Comparison of ENCODE assay signal across 23 mouse cellular contexts in genomic region chr11:69080102-69080854, GRCm38 (mm10). TPM values are rescaled to one million over a fixed set of nuclear protein-coding genes. Genes with fewer than 3 reads are reported as not detected.
DNase-seq lines count a peak whose midpoint lies in the region; ATAC-seq and TF ChIP-seq lines count a peak whose summit lies in the region.
"Had no signal": no experiment of that assay in that cellular context is flagged by ENCODE, and none has a peak within 500 bp of the region (broad histone marks: within the 10 kb centered on the region; RNA-seq: fewer than 3 reads in every experiment).

No protein-coding gene starts in this region.

- 0 out of 2 replicates have a peak, but pooled peaks have one; percentile 17 for ATAC-seq in heart, embryonic 14.5 days (ENCODE audit: insufficient number of reproducible peaks, insufficient read depth, low FRiP score, low read depth)
- peak; percentile 80 for ATAC-seq in liver, postnatal 0 days
- ATAC-seq in liver, embryonic 12.5 days: no peak
- ATAC-seq in intestine, embryonic 16.5 days: peak; percentile 83
- ATAC-seq: forebrain, embryonic 16.5 days; inflammation-experienced regulatory T-cells, adult 6 months had no signal

- DNase-seq in adrenal gland, postnatal 10 days: peak; percentile 4
- DNase-seq in adrenal gland, postnatal 25 days: no peak
- DNase-seq in heart, postnatal 14 days: no peak
- DNase-seq in liver, postnatal 0 days: peak; percentile 25
- no peak for DNase-seq in forebrain, embryonic 10.5 days (ENCODE audit: extremely low spot score, low spot score)
- DNase-seq: cerebellum, adult 11 months; embryo, embryonic 11 days; gastrocnemius, postnatal 14 days; heart, adult 2 months; heart, postnatal 36 days; layer of hippocampus, postnatal 36 days; liver, embryonic 13.5 days; thymus, adult 2 months; thymus, postnatal 4 days had no signal

- TF ChIP-seq CTCF in liver, postnatal 0 days (IDR thresholded peaks at IDR 0.05; ENCODE audit: low read depth): no peak

- WGBS in heart, embryonic 14.5 days: 73% methylated on average over 15 of the region's 15 CpGs
- 66% methylated on average over 15 of the region's 15 CpGs for WGBS in liver, postnatal 0 days (ENCODE audit: insufficient replicate concordance)
- 69% methylated on average over 15 of the region's 15 CpGs for WGBS in liver, embryonic 12.5 days (ENCODE audit: insufficient replicate concordance)
- 75% methylated on average over 15 of the region's 15 CpGs for WGBS in intestine, embryonic 16.5 days
- WGBS in forebrain, embryonic 10.5 days: 87% methylated on average over 15 of the region's 15 CpGs

- H3K4me1 ChIP-seq in heart, embryonic 14.5 days (ENCODE audit: control insufficient read depth in 2 of 2, insufficient read depth in 2 of 2, low read length in 2 of 2): no peaks in the 10 kb centered on the region; a peak in 1 of 4 replicates
- H3K4me1 ChIP-seq in liver, postnatal 0 days (ENCODE audit: insufficient read depth): peaks cover 6% of the 10 kb centered on the region; the same call in 1 of the 2 replicates
- peaks cover 18% of the 10 kb centered on the region; the same call in 1 of the 2 replicates for H3K4me1 ChIP-seq in liver, embryonic 12.5 days
- H3K4me1 ChIP-seq in intestine, embryonic 16.5 days (ENCODE audit: control insufficient read depth, insufficient read depth, low read length): no peaks in the 10 kb centered on the region
- peaks cover 6% of the 10 kb centered on the region for H3K4me1 ChIP-seq in forebrain, embryonic 10.5 days
- H3K4me1 ChIP-seq: heart, embryonic 13.5 days; midbrain, embryonic 10.5 days had no signal

- H3K36me3 ChIP-seq in heart, embryonic 14.5 days (ENCODE audit: control insufficient read depth, insufficient read depth, low read length): no peaks in the 10 kb centered on the region
- H3K36me3 ChIP-seq in liver, postnatal 0 days (replicated peaks; ENCODE audit: insufficient read depth, low read length): no peaks in the 10 kb centered on the region
- H3K36me3 ChIP-seq in liver, embryonic 12.5 days: no peaks in the 10 kb centered on the region
- no peaks in the 10 kb centered on the region for H3K36me3 ChIP-seq in intestine, embryonic 16.5 days (ENCODE audit: control insufficient read depth, insufficient read depth, low read length)
- no peaks in the 10 kb centered on the region for H3K36me3 ChIP-seq in forebrain, embryonic 10.5 days (replicated peaks)
- H3K36me3 ChIP-seq: embryonic facial prominence, embryonic 15.5 days; heart, embryonic 13.5 days; liver, embryonic 13.5 days; midbrain, embryonic 10.5 days had no signal

- no peak overlapping the region for H3K4me3 ChIP-seq in heart, embryonic 14.5 days (ENCODE audit: control insufficient read depth in 1 of 2, insufficient read depth in 1 of 2, low read depth in 1 of 2, low read length in 2 of 2)
- no peak overlapping the region for H3K4me3 ChIP-seq in liver, postnatal 0 days (ENCODE audit: low read depth, low read length)
- H3K4me3 ChIP-seq in liver, embryonic 12.5 days: no peak overlapping the region
- H3K4me3 ChIP-seq in intestine, embryonic 16.5 days (ENCODE audit: low read length): no peak overlapping the region
- H3K4me3 ChIP-seq in forebrain, embryonic 10.5 days: no peak overlapping the region
- H3K4me3 ChIP-seq: embryonic facial prominence, embryonic 15.5 days; heart, adult 2 months; heart, embryonic 13.5 days; liver, embryonic 13.5 days; midbrain, embryonic 10.5 days had no signal

- no peak for TF ChIP-seq EP300 in liver, postnatal 0 days (IDR thresholded peaks at IDR 0.05; ENCODE audit: low read depth)

- no peaks in the 10 kb centered on the region for H3K27me3 ChIP-seq in heart, embryonic 14.5 days (ENCODE audit: control insufficient read depth, insufficient read depth, low read length)
- no peaks in the 10 kb centered on the region for H3K27me3 ChIP-seq in liver, postnatal 0 days (ENCODE audit: insufficient read depth, low read length)
- H3K27me3 ChIP-seq in liver, embryonic 12.5 days (replicated peaks): no peaks in the 10 kb centered on the region
- no peaks in the 10 kb centered on the region for H3K27me3 ChIP-seq in intestine, embryonic 16.5 days (replicated peaks; ENCODE audit: control insufficient read depth, insufficient read depth, low read length)
- H3K27me3 ChIP-seq in forebrain, embryonic 10.5 days (ENCODE audit: poor library complexity, severe bottlenecking): no peaks in the 10 kb centered on the region
- H3K27me3 ChIP-seq: embryonic facial prominence, embryonic 15.5 days; heart, embryonic 13.5 days; liver, embryonic 13.5 days had no signal

- no peak overlapping the region for H3K9ac ChIP-seq in heart, embryonic 14.5 days (ENCODE audit: low read length)
- H3K9ac ChIP-seq in liver, postnatal 0 days (replicated peaks): no peak overlapping the region
- no peak overlapping the region for H3K9ac ChIP-seq in liver, embryonic 12.5 days
- no peak overlapping the region for H3K9ac ChIP-seq in intestine, embryonic 16.5 days (ENCODE audit: low read depth, low read length)
- H3K9ac ChIP-seq: embryonic facial prominence, embryonic 15.5 days; heart, embryonic 13.5 days; hindbrain, embryonic 14.5 days; liver, embryonic 13.5 days had no signal

- intact Hi-C loops in heart, postnatal 14 days (cut with DNase I): no loop called here

- H3K9me3 ChIP-seq in heart, embryonic 14.5 days (ENCODE audit: control insufficient read depth, low read length): no peaks in the 10 kb centered on the region
- H3K9me3 ChIP-seq in liver, postnatal 0 days (ENCODE audit: low read length): no peaks in the 10 kb centered on the region
- no peaks in the 10 kb centered on the region for H3K9me3 ChIP-seq in liver, embryonic 12.5 days (replicated peaks)
- no peaks in the 10 kb centered on the region for H3K9me3 ChIP-seq in intestine, embryonic 16.5 days (ENCODE audit: control insufficient read depth, low read length)
- H3K9me3 ChIP-seq in forebrain, embryonic 10.5 days: no peaks in the 10 kb centered on the region
- H3K9me3 ChIP-seq: embryonic facial prominence, embryonic 15.5 days; heart, embryonic 13.5 days; liver, embryonic 13.5 days; midbrain, embryonic 10.5 days had no signal

- H3K27ac ChIP-seq in heart, embryonic 14.5 days (replicated peaks in 1 of 2; ENCODE audit: control insufficient read depth in 1 of 2, insufficient read depth in 1 of 2, low read depth in 2 of 2, low read length in 2 of 2): no peak overlapping the region
- 0 out of 2 replicates have a peak overlapping the region, but pooled peaks have one; percentile 34 for H3K27ac ChIP-seq in liver, postnatal 0 days (ENCODE audit: low read depth)
- no peak overlapping the region for H3K27ac ChIP-seq in liver, embryonic 12.5 days
- H3K27ac ChIP-seq in intestine, embryonic 16.5 days (ENCODE audit: low read length): peak overlapping the region; percentile 14; the same call in 1 of the 2 replicates
- H3K27ac ChIP-seq in forebrain, embryonic 10.5 days: no peak overlapping the region
- H3K27ac ChIP-seq: embryonic facial prominence, embryonic 15.5 days; heart, adult 2 months; heart, embryonic 13.5 days; hindbrain, embryonic 14.5 days; liver, embryonic 13.5 days; midbrain, embryonic 10.5 days had no signal

- no peak overlapping the region for H3K4me2 ChIP-seq in heart, embryonic 14.5 days (ENCODE audit: low read length)
- no peak overlapping the region for H3K4me2 ChIP-seq in liver, postnatal 0 days (ENCODE audit: low read depth, low read length)
- no peak overlapping the region for H3K4me2 ChIP-seq in liver, embryonic 12.5 days
- H3K4me2 ChIP-seq in intestine, embryonic 16.5 days (ENCODE audit: low read depth, low read length): no peak overlapping the region
- H3K4me2 ChIP-seq: embryonic facial prominence, embryonic 15.5 days; heart, embryonic 13.5 days; hindbrain, embryonic 14.5 days; liver, embryonic 13.5 days had no signal

RNA-seq across cellular contexts. Expression of gene Vamp2, which starts 8.0 kb away (rescaled TPM):
- 100 to 1,000 TPM; 104 to 143 TPM for total RNA-seq in adrenal gland, postnatal 10 days (2021)
- 143 and 163 TPM in 2 replicates for total RNA-seq in adrenal gland, postnatal 25 days (2021)
- polyA plus RNA-seq in heart, embryonic 14.5 days (2014; fragmentation: Nextera tagmentation; extraction: Ambion mirVana): 81.5 and 93.9 TPM in 2 replicates
- total RNA-seq in heart, postnatal 14 days (2021): 10 to 100 TPM; 68.8 to 72.6 TPM
- 13.6 and 14.2 TPM in 2 replicates for polyA plus RNA-seq in liver, postnatal 0 days (2015; fragmentation: Nextera tagmentation; extraction: Ambion mirVana)
- 26.3 and 27.5 TPM in 2 replicates for polyA plus RNA-seq in liver, embryonic 12.5 days (2016; fragmentation: Nextera tagmentation; extraction: Ambion mirVana)
- polyA plus RNA-seq in intestine, embryonic 16.5 days (2015; fragmentation: Nextera tagmentation; extraction: Ambion mirVana): 65.8 TPM in 2 replicates
- polyA plus RNA-seq in forebrain, embryonic 10.5 days (2016; fragmentation: Nextera tagmentation; extraction: Ambion mirVana): 51.3 and 57.6 TPM in 2 replicates

RNA-seq across cellular contexts. Expression of gene Tmem107, which starts 9.7 kb away (rescaled TPM):
- 10 to 100 TPM; 13.2 to 13.8 TPM for total RNA-seq in adrenal gland, postnatal 10 days (2021)
- 18.3 and 21.8 TPM in 2 replicates for total RNA-seq in adrenal gland, postnatal 25 days (2021)
- polyA plus RNA-seq in heart, embryonic 14.5 days (2014; fragmentation: Nextera tagmentation; extraction: Ambion mirVana): 33.5 and 34.4 TPM in 2 replicates
- 1 to 10 TPM; 5.2 to 5.4 TPM for total RNA-seq in heart, postnatal 14 days (2021)
- 12.5 and 13.0 TPM in 2 replicates for polyA plus RNA-seq in liver, postnatal 0 days (2015; fragmentation: Nextera tagmentation; extraction: Ambion mirVana)
- 32.0 and 34.8 TPM in 2 replicates for polyA plus RNA-seq in liver, embryonic 12.5 days (2016; fragmentation: Nextera tagmentation; extraction: Ambion mirVana)
- 38.6 and 44.8 TPM in 2 replicates for polyA plus RNA-seq in intestine, embryonic 16.5 days (2015; fragmentation: Nextera tagmentation; extraction: Ambion mirVana)
- 60.8 and 61.0 TPM in 2 replicates for polyA plus RNA-seq in forebrain, embryonic 10.5 days (2016; fragmentation: Nextera tagmentation; extraction: Ambion mirVana)

RNA-seq across cellular contexts. Expression of gene Per1, which starts 14.7 kb away (rescaled TPM):
- 100 to 1,000 TPM in 1 of 2 experiments, 10 to 100 TPM in 1; 63.1 to 157 TPM for total RNA-seq in adrenal gland, postnatal 10 days (2021)
- total RNA-seq in adrenal gland, postnatal 25 days (2021): 66.5 and 84.7 TPM in 2 replicates
- polyA plus RNA-seq in heart, embryonic 14.5 days (2014; fragmentation: Nextera tagmentation; extraction: Ambion mirVana): 16.0 and 17.8 TPM in 2 replicates
- total RNA-seq in heart, postnatal 14 days (2021): 100 to 1,000 TPM; 100 to 103 TPM
- 3.0 and 8.2 TPM in 2 replicates for polyA plus RNA-seq in liver, postnatal 0 days (2015; fragmentation: Nextera tagmentation; extraction: Ambion mirVana)
- 2.5 and 4.0 TPM in 2 replicates for polyA plus RNA-seq in liver, embryonic 12.5 days (2016; fragmentation: Nextera tagmentation; extraction: Ambion mirVana)
- 13.6 and 13.7 TPM in 2 replicates for polyA plus RNA-seq in intestine, embryonic 16.5 days (2015; fragmentation: Nextera tagmentation; extraction: Ambion mirVana)
- polyA plus RNA-seq in forebrain, embryonic 10.5 days (2016; fragmentation: Nextera tagmentation; extraction: Ambion mirVana): 7.3 and 9.0 TPM in 2 replicates

RNA-seq across cellular contexts. Expression of gene Borcs6, which starts 20.8 kb away (rescaled TPM):
- 10 to 100 TPM; 19.1 to 22.1 TPM for total RNA-seq in adrenal gland, postnatal 10 days (2021)
- total RNA-seq in adrenal gland, postnatal 25 days (2021): 23.1 and 32.0 TPM in 2 replicates
- polyA plus RNA-seq in heart, embryonic 14.5 days (2014; fragmentation: Nextera tagmentation; extraction: Ambion mirVana): 13.0 and 14.1 TPM in 2 replicates
- 10 to 100 TPM; 15.9 to 16.2 TPM for total RNA-seq in heart, postnatal 14 days (2021)
- polyA plus RNA-seq in liver, postnatal 0 days (2015; fragmentation: Nextera tagmentation; extraction: Ambion mirVana): 5.4 and 6.6 TPM in 2 replicates
- 5.3 and 6.1 TPM in 2 replicates for polyA plus RNA-seq in liver, embryonic 12.5 days (2016; fragmentation: Nextera tagmentation; extraction: Ambion mirVana)
- 8.0 and 8.6 TPM in 2 replicates for polyA plus RNA-seq in intestine, embryonic 16.5 days (2015; fragmentation: Nextera tagmentation; extraction: Ambion mirVana)
- 3.8 and 4.1 TPM in 2 replicates for polyA plus RNA-seq in forebrain, embryonic 10.5 days (2016; fragmentation: Nextera tagmentation; extraction: Ambion mirVana)

RNA-seq across cellular contexts. Expression of gene Aurkb, which starts 34.8 kb away (rescaled TPM):
- 10 to 100 TPM; 16.2 to 22.5 TPM for total RNA-seq in adrenal gland, postnatal 10 days (2021)
- 9.7 and 11.8 TPM in 2 replicates for total RNA-seq in adrenal gland, postnatal 25 days (2021)
- 61.7 and 64.8 TPM in 2 replicates for polyA plus RNA-seq in heart, embryonic 14.5 days (2014; fragmentation: Nextera tagmentation; extraction: Ambion mirVana)
- 1 to 10 TPM; 3.6 to 8.1 TPM for total RNA-seq in heart, postnatal 14 days (2021)
- polyA plus RNA-seq in liver, postnatal 0 days (2015; fragmentation: Nextera tagmentation; extraction: Ambion mirVana): 41.3 and 45.9 TPM in 2 replicates
- polyA plus RNA-seq in liver, embryonic 12.5 days (2016; fragmentation: Nextera tagmentation; extraction: Ambion mirVana): 142 TPM in 2 replicates
- 114 and 139 TPM in 2 replicates for polyA plus RNA-seq in intestine, embryonic 16.5 days (2015; fragmentation: Nextera tagmentation; extraction: Ambion mirVana)
- 227 and 236 TPM in 2 replicates for polyA plus RNA-seq in forebrain, embryonic 10.5 days (2016; fragmentation: Nextera tagmentation; extraction: Ambion mirVana)

Comparison
In these comparisons a context has a peak if more than half of its experiments do, and no peak if none do; other contexts are left out.
1. DNase-seq: peak in adrenal gland, postnatal 10 days (single experiment) and liver, postnatal 0 days (single experiment); none in adrenal gland, postnatal 25 days (single experiment), heart, postnatal 14 days (0 of 2) and forebrain, embryonic 10.5 days (single experiment).
2. H3K27ac ChIP-seq: peak in liver, postnatal 0 days (single experiment) and intestine, embryonic 16.5 days (single experiment); none in heart, embryonic 14.5 days (0 of 2), liver, embryonic 12.5 days (single experiment) and forebrain, embryonic 10.5 days (single experiment).